Mouse (Mus musculus) embryo, embryonic 11.5 days (tissue): ENCODE measurements at regions not wholly inside any gene's neighbourhood (a gene's known extent, or its start where the extent isn't known, plus 50 kb on each side); places are given as distances from the start of the nearest gene placed in this dataset.

Experiments
- DNase-seq: peaks from one replicate; pipeline ENCODE4 v3.0.0-alpha.2; 2012; ENCODE audit warnings: low read depth, low spot score

DNA sequence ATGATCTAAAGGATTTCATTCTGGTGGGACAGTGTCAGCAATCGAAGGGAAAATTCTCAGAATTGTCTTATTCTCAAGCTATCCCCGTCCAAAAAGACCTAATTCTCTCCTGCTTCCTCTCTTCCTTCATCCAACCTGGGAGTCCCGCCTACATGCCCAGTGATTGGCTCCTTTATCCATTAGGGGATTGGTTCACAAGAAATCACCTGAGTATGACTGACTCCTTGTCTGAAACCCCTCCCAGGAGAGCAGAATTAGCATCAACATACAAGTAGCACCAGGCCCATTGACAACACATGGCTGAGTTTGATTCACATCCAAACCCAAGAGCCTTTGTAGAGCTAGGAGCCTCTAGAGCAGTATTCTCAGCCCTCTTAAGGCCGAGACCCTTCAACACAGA is 148.9 kb downstream of the Zfp706 start:
- no peak for DNase-seq

DNA sequence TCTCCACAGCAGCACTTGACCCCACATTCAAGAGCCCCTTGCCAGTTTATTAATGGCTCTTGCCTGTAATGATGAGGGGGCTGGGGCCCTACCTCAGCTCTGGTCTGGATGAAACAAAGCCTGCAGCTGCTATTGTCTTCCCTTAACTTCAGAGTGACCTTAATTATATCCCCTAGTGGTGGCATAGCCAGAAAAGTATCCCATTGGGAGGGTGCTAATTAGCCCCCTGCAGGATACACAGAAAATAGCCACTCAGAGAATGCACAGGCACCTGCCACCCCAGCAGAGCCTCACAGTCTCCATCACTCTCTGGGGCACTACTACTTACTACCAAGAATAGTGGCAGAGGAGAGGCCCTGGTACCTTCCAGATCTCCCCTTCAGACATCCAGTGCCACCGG is 150.0 kb downstream of the Zfp706 start:
- no peak for DNase-seq

DNA sequence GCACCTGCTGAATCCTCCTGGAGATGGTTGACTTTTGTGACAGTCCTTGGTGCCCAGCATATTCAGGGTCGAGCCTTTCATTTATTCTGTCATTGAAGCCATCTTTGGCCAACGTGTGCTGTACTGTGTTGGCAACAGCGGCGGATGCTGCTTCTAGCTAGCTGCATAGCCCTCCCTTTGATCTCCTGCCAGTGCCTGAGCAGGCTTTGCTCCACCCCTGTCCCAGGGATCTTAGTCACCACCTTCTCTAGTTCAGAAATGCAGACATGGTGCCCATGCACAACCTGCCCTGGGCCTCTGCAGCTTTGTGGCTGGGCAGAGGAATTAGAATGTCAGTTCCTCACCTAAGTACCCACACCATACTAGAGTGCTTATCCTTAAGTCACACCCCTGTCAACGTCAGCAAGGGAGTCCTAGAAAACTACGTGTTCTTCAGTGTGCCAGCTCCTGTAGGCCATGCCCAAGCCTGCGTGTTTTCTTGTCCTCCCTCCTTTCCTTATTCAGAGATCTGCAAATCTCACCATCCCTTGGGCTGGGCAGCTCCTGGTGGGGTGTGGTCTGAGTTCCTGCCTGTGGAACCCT is 151.9 kb downstream of the Zfp706 start:
- no peak for DNase-seq

DNA sequence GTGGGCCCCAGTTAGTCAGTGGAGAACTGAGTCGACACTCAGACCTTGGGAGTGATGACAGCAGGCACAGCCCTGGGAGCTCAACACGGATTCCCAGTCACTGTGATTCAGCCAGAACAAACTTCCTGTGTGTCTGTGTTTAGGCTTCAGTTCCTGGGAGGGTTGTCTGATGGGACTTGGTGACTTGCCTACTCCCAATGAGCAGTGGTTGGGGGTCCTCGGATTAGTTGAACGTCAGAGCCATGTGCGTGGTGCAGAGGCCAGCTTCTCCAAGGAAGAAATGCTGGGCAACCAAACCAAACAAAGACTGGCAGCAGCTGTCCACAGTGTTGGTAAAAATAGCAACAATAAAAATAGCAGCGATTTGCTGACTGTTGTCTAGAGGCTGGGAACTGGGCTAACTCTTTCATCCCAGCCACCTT is 152.7 kb downstream of the Zfp706 start:
- no peak for DNase-seq

DNA sequence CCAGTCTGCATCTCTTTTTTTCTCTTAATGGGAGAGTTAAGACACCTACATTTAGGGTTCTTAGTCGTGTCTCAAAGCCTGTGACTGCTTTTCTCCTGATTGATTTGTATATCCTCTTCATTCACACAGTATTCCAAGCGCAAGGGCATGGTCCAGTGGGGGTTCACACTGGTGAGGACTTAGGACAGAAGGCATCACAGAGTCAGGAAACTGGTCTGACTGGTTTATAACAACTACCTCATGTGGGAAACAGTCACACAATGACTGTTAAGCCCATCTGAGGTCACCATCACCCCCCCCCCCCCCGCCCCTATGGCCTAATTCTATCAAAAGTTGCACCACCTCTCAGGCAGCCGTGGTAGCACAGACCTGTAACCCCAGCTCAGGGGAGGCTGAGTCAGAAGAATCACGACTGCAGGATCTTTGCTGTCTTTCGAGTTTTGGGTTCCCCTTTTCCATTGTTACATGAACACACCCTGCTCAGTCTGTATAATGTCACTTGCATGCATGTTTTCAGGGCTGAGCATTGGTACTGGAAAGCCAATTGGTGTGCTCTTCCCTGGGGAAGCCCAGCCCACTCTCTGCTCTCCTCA is 155.2 kb downstream of the Zfp706 start:
- no peak for DNase-seq

DNA sequence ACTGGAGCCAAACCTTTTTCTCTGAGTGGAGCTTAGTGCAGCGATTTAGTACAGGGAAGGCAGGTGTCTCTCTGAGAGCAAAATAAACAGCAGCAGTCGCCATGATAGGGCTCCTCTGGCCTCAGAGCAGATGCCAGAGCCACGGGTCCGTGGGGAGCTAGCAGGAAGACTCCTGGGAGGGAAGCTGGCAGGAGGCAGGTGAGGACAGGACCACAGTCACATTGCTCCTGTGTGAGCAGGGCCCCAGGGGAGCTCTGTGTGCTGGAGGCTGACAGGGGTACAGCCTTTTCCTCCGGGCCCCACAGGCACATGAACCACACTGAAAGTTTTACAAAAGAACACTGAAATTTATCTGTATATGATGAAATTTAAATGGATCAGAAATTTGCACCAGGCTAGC is 159.3 kb downstream of the Zfp706 start:
- no peak for DNase-seq

DNA sequence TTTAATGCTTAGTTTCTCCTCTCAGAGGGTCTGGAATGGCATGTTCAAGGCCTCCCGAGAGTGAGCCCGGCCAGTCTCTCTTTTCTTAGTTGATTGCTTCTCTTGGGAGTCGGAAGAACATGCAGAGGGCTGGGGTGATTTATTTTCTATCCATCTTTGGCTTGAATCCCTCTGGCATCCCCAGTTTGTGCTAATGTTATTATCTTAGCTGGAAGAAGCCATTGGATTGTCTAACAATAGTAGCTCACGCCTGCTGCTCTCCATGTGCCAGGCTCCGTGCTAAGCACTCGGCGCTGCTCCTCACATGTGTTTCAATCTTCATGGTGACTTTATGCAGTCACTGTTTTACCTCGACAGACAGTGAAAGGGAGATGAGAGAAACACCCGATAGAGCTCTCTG is 160.8 kb downstream of the Zfp706 start:
- DNase-seq, result no peak
